Mouse (Mus musculus): ENCODE results near the gene Ehd4. TPM values are rescaled to one million over a fixed set of nuclear protein-coding genes. Genes with fewer than 3 reads are reported as not detected.

Ehd4 gene
- polyA plus RNA-seq, 1 experiment from 2014 or later = 11.8 TPM

DNA sequence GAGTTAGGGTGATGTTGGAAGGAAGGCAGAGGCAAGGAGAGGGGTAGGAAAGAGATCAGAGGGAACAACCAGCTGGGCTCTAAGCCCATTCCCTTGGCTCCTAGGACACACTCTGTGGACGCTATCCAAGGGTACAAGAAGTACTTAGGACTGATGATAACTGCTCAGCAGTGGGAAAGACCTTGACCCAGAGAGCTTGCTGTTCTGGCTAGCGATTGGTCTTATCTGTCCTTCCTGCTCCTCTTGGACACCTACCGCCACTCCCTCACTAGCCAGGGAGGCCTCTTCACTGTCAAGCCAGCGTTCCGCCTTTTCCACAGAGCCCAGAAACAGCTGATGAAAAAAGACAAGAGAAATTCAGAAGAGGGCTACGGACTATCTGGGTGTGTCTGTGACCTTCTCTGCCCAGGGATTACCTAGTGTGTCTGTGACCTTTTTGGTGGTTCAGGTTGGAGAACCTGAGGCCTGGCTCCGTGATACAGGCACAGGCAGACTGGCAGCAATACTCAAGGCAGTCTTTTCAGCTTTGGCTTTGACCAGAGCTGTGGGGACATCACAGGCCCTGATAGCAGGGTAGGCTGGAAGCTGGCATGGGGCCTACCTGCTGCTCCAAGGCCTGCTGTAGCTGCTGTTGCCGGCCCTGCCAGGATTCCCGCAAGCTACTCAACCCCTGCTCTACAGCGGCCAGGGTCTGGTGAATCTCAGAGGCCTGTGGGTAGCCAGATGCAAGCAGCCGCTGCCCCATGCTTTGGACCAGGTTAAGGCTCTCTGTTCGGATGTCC, 99.4 kb downstream of the Ehd4 start:
- Histone ChIP-seq H3K36me3 (ENCODE audit: control insufficient read depth, insufficient read depth, low read length) (no peaks in the 10 kb centered on the region), H3K27me3 (replicated peaks; ENCODE audit: control insufficient read depth, insufficient read depth, low read length) (no peaks in the 10 kb centered on the region), H3K4me3 (ENCODE audit: low read depth, low read length) (no peak overlapping the region), H3K27ac (ENCODE audit: low read depth, low read length) (no peak overlapping the region), H3K9me3 (replicated peaks; ENCODE audit: control insufficient read depth, low read length) (no peaks in the 10 kb centered on the region), H3K4me2 (ENCODE audit: low read length) (no peak overlapping the region), H3K4me1 (ENCODE audit: control insufficient read depth, insufficient read depth, low read length) (no peaks in the 10 kb centered on the region), H3K9ac (ENCODE audit: low read length) (no peak overlapping the region)
- 92% methylated on average over 12 of the region's 12 CpGs for WGBS
- DNase-seq (ENCODE audit: low spot score) = no peak
- ATAC-seq = no peak

DNA sequence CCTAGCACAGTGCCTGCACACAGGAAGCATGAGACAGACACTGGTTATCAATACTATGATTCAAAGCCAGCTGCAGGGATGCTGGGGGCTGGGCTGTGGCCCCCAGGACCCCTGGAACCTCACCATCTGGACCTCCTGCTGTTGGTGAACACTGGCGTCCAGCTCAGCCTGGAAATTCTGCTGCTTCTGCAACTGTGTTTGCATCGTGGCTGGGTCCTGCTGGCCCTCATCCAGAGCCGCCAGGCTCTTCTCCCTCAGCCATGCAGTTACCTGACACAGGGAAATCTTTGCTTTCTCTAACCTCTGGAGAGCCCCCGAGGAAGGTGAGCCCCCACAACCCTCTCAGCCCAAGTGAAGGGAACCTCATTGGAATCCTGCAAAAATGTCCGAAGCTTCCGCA, 103.0 kb downstream of the Ehd4 start:
- no peak for DNase-seq (ENCODE audit: low spot score)
- WGBS = 66% methylated on average over 6 of the region's 6 CpGs
- ATAC-seq = no peak
- no peak overlapping the region for H3K4me2 ChIP-seq (ENCODE audit: low read length)
- H3K9ac ChIP-seq (ENCODE audit: low read length) = no peak overlapping the region
- H3K27me3 ChIP-seq (replicated peaks; ENCODE audit: control insufficient read depth, insufficient read depth, low read length) = no peaks in the 10 kb centered on the region
- no peak overlapping the region for H3K4me3 ChIP-seq (ENCODE audit: low read depth, low read length)
- no peak overlapping the region for H3K27ac ChIP-seq (ENCODE audit: low read depth, low read length)
- H3K9me3 ChIP-seq (replicated peaks; ENCODE audit: control insufficient read depth, low read length) = no peaks in the 10 kb centered on the region
- H3K36me3 ChIP-seq (ENCODE audit: control insufficient read depth, insufficient read depth, low read length) = no peaks in the 10 kb centered on the region
- H3K4me1 ChIP-seq (ENCODE audit: control insufficient read depth, insufficient read depth, low read length) = no peaks in the 10 kb centered on the region

DNA sequence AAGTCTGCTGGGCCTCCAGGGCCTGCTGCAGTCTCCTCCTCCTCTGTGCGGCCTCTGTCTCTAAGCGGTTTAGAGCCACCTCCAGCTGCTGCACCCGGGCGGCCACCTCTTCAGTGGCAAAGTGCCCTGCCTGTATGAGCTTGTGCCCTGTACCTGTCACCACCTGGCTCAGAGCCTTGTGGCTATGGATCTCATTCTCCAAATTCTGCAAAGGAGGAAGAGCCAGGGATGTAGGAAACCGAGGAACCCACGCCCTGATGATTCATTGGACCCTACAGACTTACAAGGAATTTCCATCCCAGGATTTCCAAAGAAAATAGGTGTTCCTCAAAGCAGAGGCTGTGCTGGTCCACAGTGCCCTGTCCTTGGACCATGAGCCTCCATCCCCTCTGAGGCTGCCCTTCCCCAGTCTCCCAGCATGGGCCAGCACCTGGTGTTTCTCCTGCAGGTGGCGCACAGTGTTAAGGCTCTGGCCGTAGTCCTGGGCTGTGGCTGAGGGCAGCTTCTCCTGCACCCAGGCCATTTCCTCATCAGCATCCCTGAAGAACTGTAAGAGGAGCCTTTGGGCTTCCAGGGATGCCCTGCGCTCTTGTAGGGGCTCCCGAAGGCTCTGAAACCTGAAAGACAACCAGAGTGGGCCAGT, 104.7 kb downstream of the Ehd4 start:
- H3K9me3 ChIP-seq (replicated peaks; ENCODE audit: control insufficient read depth, low read length) = no peaks in the 10 kb centered on the region
- H3K27ac ChIP-seq (ENCODE audit: low read depth, low read length) = no peak overlapping the region
- H3K9ac ChIP-seq (ENCODE audit: low read length) = no peak overlapping the region
- no peaks in the 10 kb centered on the region for H3K27me3 ChIP-seq (replicated peaks; ENCODE audit: control insufficient read depth, insufficient read depth, low read length)
- no peak overlapping the region for H3K4me3 ChIP-seq (ENCODE audit: low read depth, low read length)
- no peak for ATAC-seq
- WGBS = 65% methylated on average over 10 of the region's 10 CpGs
- H3K36me3 ChIP-seq (ENCODE audit: control insufficient read depth, insufficient read depth, low read length) = no peaks in the 10 kb centered on the region
- H3K4me2 ChIP-seq (ENCODE audit: low read length) = no peak overlapping the region
- peak; percentile 8 for DNase-seq (ENCODE audit: low spot score)
- H3K4me1 ChIP-seq (ENCODE audit: control insufficient read depth, insufficient read depth, low read length) = no peaks in the 10 kb centered on the region

DNA sequence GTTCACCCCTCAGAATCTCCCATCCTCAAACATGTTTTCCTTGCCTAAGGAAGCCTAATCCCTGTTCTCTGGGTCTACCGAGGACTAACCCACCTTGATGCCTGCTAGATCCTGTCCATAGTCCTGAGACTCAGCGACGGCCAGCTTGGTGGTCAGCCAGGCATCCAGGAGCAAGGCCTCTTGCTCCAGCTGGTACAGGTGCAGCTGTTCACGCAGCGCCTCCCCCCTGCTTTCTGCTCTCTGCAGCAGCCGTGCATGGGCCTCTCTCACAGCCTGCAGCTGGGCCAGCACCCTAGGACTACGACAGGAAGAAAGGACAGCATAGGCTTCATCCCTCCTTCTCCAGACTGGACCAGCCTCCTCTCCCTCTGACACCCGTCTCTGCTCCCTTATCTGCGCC, 106.2 kb downstream of the Ehd4 start:
- no peak for ATAC-seq
- Histone ChIP-seq H3K4me2 (ENCODE audit: low read length) (no peak overlapping the region), H3K4me1 (ENCODE audit: control insufficient read depth, insufficient read depth, low read length) (no peaks in the 10 kb centered on the region), H3K9ac (ENCODE audit: low read length) (no peak overlapping the region), H3K27me3 (replicated peaks; ENCODE audit: control insufficient read depth, insufficient read depth, low read length) (no peaks in the 10 kb centered on the region), H3K27ac (ENCODE audit: low read depth, low read length) (no peak overlapping the region), H3K36me3 (ENCODE audit: control insufficient read depth, insufficient read depth, low read length) (no peaks in the 10 kb centered on the region), H3K9me3 (replicated peaks; ENCODE audit: control insufficient read depth, low read length) (no peaks in the 10 kb centered on the region), H3K4me3 (ENCODE audit: low read depth, low read length) (no peak overlapping the region)
- DNase-seq (ENCODE audit: low spot score) = no peak
- WGBS = 71% methylated on average over 9 of the region's 9 CpGs

DNA sequence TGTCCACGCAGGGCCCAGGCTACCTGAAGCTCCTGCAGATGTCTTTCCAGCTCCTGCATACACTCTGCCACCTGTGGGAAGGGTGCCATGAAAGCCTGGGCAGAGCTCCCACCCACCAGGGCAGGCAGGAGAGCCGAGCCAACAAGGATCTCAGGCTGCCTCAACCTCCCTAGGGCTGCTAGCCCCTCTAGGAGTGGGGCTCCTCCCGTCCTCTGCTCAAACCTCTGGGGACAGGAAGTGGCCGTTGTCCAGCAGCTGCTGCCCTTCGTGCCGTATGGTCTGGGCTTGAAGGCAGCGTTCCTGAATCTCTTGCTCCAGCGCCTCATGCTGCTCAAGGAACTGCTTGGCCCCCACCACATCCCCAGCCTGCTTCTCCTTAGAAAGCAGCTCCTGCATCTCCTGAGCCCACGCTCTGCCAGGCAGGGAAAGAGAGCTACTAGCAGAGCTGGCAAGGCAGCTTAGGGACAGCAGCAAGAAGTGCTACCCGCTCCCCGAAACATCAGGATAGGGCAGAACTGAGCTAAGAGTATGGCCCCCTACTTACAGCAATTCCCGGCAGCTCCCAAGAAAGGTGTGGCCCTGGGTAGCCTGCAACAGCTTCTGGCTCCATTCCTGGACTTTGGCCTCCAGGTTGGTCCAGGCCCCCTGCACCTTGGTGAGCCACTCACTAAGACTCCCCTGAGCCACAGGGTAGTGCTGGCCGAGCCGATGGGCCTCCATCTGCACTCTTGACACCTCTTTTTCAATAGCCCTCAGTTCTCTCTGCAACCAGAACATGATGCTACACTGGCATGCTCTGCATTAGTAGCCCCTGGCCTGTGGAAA, 107.7 kb downstream of the Ehd4 start:
- Histone ChIP-seq H3K27ac (ENCODE audit: low read depth, low read length) (no peak overlapping the region), H3K9me3 (replicated peaks; ENCODE audit: control insufficient read depth, low read length) (no peaks in the 10 kb centered on the region), H3K27me3 (replicated peaks; ENCODE audit: control insufficient read depth, insufficient read depth, low read length) (no peaks in the 10 kb centered on the region), H3K4me3 (ENCODE audit: low read depth, low read length) (no peak overlapping the region), H3K4me2 (ENCODE audit: low read length) (no peak overlapping the region), H3K9ac (ENCODE audit: low read length) (no peak overlapping the region), H3K4me1 (ENCODE audit: control insufficient read depth, insufficient read depth, low read length) (no peaks in the 10 kb centered on the region), H3K36me3 (ENCODE audit: control insufficient read depth, insufficient read depth, low read length) (peaks cover 8% of the 10 kb centered on the region)
- DNase-seq (ENCODE audit: low spot score) = no peak
- 73% methylated on average over 14 of the region's 14 CpGs for WGBS
- no peak for ATAC-seq

DNA sequence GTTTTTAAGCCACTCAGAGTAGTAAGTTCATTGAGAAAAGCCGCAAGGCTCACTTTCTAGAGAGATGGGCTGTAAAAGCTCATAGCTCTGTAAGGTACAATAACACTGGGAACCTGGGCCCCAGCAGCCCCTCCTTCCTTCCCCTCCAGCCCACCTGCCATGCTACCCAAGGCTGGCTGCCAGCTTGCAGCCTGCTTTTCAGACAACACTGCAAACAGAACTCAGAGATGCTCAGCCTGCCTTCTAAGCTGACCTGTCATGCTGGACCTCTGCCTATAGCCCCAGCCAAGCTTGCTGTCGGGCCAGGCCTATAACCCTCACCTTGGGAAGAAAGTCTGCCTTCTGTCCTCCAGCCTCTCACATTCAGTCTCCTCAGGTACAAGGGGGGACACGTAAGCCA, 109.7 kb downstream of the Ehd4 start:
- Histone ChIP-seq H3K27me3 (replicated peaks; ENCODE audit: control insufficient read depth, insufficient read depth, low read length) (no peaks in the 10 kb centered on the region), H3K4me3 (ENCODE audit: low read depth, low read length) (no peak overlapping the region), H3K9ac (ENCODE audit: low read length) (no peak overlapping the region), H3K27ac (ENCODE audit: low read depth, low read length) (no peak overlapping the region), H3K4me2 (ENCODE audit: low read length) (no peak overlapping the region), H3K4me1 (ENCODE audit: control insufficient read depth, insufficient read depth, low read length) (no peaks in the 10 kb centered on the region), H3K36me3 (ENCODE audit: control insufficient read depth, insufficient read depth, low read length) (peaks cover 28% of the 10 kb centered on the region), H3K9me3 (replicated peaks; ENCODE audit: control insufficient read depth, low read length) (no peaks in the 10 kb centered on the region)
- WGBS = 74% methylated on average over 3 of the region's 3 CpGs
- ATAC-seq (no peak), DNase-seq (ENCODE audit: low spot score) (no peak)

DNA sequence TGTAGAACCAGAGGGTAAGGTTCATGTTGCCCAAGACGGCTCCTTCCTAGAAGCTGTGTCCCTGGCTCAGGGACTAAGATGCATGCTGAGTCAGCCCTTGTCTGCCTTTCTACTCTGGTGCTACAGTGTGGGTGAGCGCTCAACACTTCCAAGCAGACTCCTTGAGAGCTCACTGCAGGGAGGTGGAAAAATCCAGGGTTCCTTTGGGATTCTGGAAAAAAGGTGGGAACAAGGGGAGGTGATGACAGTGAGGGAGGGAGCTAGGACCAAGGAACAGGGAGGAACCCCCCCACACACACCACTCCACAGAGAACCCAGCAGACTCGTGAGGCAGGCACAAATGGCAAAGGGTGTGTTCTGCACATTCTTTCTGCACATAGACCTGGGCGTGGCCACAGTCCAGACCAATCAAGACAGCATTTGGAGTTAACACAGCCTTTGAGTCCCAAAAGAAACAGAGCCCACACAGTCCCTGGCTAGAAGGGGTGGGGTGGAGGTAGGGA, 110.3 kb downstream of the Ehd4 start:
- WGBS = 58% methylated on average over 4 of the region's 4 CpGs
- no peak for DNase-seq (ENCODE audit: low spot score)
- Histone ChIP-seq H3K27me3 (replicated peaks; ENCODE audit: control insufficient read depth, insufficient read depth, low read length) (no peaks in the 10 kb centered on the region), H3K4me3 (ENCODE audit: low read depth, low read length) (no peak overlapping the region), H3K4me2 (ENCODE audit: low read length) (no peak overlapping the region), H3K27ac (ENCODE audit: low read depth, low read length) (no peak overlapping the region), H3K9ac (ENCODE audit: low read length) (no peak overlapping the region), H3K9me3 (replicated peaks; ENCODE audit: control insufficient read depth, low read length) (no peaks in the 10 kb centered on the region), H3K36me3 (ENCODE audit: control insufficient read depth, insufficient read depth, low read length) (peaks cover 33% of the 10 kb centered on the region), H3K4me1 (ENCODE audit: control insufficient read depth, insufficient read depth, low read length) (no peaks in the 10 kb centered on the region)
- ATAC-seq = no peak

DNA sequence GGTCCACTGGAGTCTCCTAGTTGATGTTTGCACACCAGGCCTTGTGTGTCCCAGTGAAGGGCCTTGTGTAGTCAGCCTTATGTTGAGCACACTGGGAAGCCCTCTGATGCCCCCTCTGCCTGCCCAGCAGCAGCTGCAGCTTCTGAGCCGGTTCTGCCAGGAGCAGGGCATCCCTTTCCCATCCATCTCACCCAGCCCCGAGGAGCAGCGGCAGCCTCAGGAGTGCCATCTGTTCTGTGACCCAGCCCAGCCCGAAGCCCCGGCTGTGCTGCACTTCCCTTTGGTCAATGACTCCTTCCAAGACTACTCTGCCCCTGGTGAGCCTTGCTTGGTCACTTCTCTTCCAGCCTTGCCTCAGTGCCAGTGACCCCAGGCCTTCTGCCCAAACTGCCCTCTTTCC, 113.4 kb downstream of the Ehd4 start:
- H3K9ac ChIP-seq (ENCODE audit: low read length) = no peak overlapping the region
- no peak overlapping the region for H3K27ac ChIP-seq (ENCODE audit: low read depth, low read length)
- no peaks in the 10 kb centered on the region for H3K9me3 ChIP-seq (replicated peaks; ENCODE audit: control insufficient read depth, low read length)
- H3K4me1 ChIP-seq (ENCODE audit: control insufficient read depth, insufficient read depth, low read length) = no peaks in the 10 kb centered on the region
- no peaks in the 10 kb centered on the region for H3K27me3 ChIP-seq (replicated peaks; ENCODE audit: control insufficient read depth, insufficient read depth, low read length)
- H3K36me3 ChIP-seq (ENCODE audit: control insufficient read depth, insufficient read depth, low read length) = peaks cover 65% of the 10 kb centered on the region
- H3K4me2 ChIP-seq (ENCODE audit: low read length) = no peak overlapping the region
- 92% methylated on average over 5 of the region's 5 CpGs for WGBS
- H3K4me3 ChIP-seq (ENCODE audit: low read depth, low read length) = no peak overlapping the region
- DNase-seq (ENCODE audit: low spot score) = no peak
- ATAC-seq = no peak
